Mouse (Mus musculus): Measurements from ENCODE around the gene Agtr1a. TPM values are rescaled to one million over a fixed set of nuclear protein-coding genes. Genes with fewer than 3 reads are reported as not detected.
A peak's percentile ranks its signal among the peaks of the same experiment; 100 is the strongest.

The Agtr1a gene
- total RNA-seq, 2 experiments from 2014 or later = 54.7 to 58.6 TPM

DNA sequence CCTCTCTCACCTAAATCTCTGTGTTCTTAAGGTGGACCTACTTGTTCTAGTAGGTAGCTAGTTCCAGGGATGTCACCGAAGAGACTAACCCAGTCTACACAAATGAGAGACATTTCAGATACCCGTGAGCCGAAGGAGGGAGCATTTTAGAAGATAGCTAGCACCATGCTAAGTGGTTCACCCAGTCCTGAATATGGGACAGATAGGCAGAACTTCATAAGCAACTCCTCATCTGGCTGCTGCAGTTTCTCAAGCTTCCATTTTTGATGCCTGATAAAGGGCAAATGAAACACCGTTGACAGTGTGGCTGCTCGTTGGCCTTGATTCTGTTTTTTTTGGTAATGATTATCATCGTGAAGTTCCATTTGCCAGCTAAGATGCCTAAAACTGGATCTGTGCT is 25.8 kb downstream of the Agtr1a start:
- no peak for DNase-seq

DNA sequence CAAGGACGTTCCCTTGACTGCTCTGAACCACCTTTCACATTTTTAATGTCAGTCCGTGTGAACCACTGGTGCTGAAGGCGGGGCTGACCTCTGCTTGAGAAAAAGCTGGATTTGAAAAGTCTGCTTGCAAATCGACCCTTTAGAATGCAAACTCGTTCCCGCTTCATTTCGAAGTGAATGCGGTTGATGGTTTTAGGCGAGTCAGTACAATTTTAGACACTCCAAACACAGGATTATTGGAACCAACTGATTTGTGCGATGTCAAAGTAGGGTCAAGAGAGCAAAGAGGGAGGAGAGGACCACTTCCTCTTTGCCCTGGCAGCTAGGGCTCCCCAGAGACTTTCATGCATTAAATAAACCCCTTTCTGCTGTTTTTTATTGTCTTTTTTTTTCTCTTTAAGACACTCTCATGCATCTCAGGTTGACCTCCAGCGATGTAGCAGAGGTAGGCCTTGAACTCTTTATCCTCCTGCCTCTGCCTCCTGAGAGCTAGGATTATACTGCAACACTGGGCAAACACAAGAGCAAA is 27.9 kb downstream of the Agtr1a start:
- DNase-seq = peak in 1 of 2 experiments; percentile 3

DNA sequence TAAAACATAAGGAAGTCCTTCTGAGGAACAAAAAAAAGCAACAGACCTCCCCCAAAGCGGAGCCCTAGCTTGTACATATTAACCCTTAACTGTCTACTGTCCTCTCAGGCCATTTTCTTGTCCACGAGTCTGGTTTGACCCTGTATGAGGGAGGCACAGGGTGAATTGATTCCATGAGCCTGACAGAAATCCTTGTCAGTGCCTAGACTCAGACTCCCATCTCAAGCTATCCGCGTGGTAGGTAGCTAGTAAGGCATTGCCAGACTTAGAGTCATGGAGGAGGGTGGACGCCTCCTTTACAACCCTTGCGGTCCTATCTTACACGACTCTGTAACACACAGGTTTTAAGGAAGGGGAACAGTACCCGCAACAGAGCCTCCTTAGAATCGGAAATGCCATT is 28.5 kb downstream of the Agtr1a start:
- DNase-seq = no peak

DNA sequence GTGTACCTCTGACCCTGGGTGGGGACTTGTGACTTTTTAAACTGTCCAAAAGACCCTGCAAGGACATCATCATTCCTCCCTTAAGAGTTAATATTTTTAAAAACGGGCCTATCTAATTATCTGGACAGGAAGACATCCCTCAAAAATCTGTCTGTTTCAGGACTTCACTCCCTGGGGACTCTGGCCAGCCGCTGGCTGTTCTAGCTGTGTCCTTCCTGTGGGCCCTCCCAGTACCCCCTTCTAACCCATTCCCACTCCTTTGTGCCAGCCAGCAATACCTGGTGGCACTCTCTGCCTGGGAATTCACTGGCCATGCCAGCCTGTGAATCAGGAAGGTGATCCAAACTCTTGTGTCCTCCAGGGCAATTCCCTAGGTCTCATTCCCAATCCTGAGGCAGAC is 29.1 kb downstream of the Agtr1a start:
- no peak for DNase-seq

DNA sequence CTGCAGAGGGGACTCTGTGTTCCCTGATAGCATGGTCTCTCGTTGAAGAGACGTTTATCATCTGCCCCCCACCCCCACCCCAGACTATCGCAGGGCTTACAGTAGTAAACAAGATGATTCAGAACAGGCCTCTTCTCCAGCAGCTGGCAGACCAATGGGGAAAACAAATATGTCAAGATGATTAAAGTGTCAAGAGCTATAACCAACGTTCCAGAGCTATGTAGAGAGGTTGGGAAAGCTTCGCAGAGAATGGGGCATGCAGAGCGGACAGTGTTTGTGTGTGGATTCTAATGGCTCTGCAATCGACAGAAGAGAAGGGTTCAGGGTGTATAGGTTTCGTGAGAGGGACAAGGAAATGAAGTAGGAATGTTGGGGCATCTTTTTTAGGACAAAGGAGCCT is 31.9 kb downstream of the Agtr1a start:
- no peak for DNase-seq

DNA sequence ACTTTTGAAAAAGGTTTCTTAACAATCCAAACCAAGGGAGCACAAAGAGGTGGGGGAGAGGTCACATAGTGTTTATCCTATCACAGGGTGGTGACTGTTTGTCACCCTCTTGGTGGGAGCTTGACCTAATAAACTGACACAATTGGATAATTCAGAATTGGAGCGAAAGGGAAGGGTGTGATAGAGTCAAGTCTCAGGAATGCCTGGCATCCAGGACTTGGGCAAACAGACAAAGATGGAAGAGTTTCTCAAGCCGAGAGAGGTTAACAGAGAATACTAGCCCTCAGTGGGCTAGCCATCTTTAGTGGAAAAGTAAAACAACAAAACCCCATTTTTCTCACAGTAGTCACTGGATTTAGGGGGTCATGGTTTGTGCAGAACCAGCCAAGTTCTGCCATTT is 32.5 kb downstream of the Agtr1a start:
- DNase-seq = no peak

DNA sequence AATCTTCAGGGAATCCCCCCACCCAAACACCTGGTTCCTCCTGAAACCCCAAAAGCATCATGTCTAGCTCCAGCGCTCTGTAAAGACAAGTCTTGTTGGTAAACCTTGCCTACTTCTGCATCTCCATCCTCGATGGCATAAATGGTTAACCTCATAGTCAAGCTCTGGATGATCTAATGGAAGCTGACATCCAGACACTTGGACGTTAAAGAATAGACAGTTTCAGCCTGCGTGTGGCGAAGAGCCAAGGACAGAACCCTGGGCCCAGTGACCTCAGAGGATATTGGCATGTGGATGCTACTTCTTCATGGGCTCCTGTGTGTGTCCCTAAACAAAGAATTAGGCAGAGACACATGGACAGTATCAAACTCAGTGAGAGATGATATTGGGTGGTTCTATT is 42.6 kb downstream of the Agtr1a start:
- DNase-seq = no peak

DNA sequence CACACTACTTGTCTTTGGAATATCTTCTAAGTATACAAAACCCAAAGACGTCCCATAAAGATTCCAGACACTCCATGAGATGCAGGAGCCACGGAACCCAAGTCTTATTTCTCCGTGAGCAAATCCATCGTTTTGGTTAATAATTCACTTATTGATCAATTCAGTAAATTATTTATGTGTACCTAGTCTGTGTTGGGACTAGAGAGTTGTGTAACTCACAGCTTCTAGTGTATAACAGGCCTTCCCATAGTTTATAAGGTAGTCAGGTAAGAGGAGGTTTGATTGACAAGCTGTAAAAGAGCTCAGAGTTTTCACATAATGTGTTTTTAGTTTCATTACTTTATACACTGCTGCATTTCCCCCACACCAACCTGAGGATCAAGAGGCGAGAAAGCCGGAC is 48.9 kb downstream of the Agtr1a start:
- DNase-seq = no peak

DNA sequence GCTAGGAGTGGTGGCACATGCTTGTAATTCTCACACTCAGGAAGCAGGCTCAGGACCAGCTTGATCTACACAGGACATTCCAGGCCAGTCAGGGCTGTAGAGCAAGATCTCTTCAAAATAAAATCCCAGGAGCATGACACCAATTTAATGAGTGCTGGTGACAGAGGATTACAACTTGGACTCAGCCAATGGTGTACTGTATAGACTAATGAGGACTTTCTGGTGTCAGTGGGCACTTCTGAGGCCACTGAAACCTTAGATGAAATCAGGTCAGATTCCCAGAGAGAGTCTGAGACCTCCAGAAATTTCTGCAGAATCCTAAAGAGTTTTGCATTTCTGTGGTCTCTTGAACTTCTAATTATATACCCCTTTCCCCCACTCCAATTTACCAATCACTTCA is 57.9 kb downstream of the Agtr1a start:
- no peak for DNase-seq

DNA sequence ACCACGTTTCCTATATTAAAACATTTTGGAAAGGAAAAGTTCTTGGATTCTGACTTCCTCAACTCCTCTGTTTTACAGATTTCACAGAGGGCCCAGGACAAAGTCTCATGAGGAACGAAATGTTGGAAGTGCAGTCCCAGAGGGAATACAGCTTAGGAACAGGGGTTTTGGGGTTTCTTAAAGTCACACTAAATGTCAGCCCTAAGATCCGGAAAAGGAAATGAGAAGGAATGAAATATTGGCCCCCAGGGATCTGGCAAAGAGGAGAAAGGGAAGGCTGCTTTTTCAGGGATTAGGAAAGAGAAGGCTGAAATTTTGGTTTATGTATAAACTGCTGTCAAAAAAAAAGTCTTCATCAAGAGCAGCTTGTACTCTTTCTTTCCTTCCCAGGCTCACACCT is 60.2 kb downstream of the Agtr1a start:
- peak; percentile 21 to 37 for DNase-seq

DNA sequence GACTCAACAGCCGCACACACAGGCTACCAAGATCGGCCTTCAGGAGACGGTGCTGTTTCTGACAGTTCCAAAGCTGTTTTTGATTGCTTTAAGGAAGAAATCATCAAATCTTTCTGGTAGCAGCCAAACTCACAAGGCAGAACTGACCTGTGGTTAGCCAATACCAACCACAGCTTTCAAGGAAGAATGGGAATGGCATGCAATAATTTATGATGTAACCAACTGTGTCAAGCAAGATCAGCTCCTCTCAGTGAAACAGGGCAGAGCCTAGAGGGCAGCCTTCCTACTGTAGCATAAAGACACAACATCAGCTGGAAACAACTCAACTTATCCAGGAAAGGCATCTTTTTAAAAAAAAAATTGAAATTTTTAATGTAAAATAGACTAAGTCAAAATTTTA is 62.6 kb downstream of the Agtr1a start:
- DNase-seq = no peak

DNA sequence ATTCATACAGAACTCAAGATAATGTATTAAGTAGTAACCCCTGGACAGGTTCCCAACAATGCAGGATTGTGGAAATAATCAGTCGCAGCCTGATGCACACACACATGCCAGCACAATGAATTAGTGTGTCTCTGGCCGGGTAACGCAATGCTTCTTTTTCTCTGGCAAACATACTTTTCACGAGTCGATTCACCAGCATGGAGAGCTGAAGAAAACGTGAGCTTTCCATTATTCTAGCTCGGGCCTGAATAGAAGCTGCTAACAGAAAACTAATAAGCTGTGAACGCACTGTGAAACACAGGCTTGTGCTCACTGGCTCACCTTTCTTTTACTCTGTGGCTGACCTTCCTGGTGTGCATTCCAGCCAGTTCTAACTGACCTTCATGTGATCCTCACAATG is 64.4 kb downstream of the Agtr1a start:
- DNase-seq = no peak

DNA sequence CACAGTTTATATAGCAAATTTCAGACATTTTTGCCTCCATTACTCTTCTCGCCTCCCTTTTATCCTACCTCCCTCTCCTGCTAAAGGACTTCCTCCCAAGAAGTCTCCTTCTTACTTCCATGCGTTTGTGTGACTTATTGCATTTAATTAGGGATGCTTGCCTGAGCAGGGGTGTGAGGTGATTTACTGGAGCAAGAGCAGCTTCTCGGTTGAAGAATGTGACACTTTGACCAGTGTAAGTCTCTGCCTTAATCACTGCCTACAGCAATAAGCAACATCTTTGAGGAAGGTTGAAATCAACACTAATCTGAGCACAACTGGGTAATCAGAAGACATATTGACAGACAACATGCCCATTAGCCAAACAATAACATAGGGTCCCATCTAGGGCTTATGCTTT is 67.6 kb downstream of the Agtr1a start:
- no peak for DNase-seq

DNA sequence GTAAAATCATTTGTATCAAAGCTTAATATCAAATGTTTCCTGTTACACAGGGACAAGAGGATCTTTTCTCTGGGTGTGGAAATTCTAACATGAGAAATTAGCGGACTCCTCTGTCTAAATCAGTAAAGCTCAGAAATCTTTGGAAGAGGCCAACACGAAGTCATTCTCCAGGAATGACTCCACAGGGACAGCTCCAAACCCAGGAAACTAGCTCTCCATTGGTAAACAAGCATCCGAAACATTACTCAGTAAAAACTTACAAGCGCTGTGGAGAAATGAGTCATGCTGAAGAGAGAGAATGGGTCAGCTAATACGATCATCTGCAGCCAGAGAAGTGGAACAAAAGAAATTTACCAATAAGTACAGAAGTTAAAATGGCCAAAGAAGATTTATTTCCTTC is 82.4 kb downstream of the Agtr1a start:
- peak; percentile 21 to 63 for DNase-seq

DNA sequence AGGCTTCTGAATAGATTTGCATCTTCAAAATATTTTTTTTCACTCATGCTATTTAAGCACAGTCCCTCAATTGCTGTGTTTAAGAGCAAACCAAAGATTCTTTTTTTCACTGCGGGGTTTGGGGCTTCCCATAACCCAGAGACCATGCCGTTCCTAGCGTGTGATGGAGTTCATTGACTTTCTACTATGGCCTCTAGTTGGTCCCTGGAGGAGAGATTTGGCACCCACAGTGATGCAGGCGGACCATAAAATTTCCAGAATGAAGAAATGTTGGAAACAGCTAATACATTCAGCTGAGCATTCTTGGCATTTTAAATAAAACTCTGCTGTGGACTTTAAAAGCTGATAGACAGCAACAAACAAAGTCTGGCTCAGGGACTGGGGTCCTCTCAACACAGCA is 90.8 kb downstream of the Agtr1a start:
- DNase-seq = peak; percentile 55 to 64

DNA sequence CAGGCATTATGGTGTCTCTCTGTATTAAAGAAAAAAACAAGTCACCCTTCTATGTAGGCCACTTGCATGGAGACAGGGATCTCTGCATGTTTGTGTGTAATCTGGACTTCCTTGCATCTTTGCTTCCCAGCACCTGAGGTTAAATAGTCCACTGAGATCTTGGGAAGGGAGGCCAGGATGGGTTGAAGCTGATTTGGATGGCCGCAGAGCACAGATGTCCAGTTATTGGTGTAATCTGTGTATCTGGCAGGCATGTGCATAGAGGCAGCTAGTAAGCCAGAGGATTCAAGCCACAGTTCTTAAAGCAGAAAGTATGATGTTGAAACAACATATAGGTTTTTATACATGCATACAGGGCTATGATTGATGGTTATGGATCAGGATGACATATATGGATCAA is 91.2 kb downstream of the Agtr1a start:
- peak in 1 of 2 experiments; percentile 3 for DNase-seq

Other genes starting within 250 kb of the Agtr1a start
- 1 to 10 TPM in 1 of 2 experiments, under 1 TPM in 1; 0.79 to 1.6 TPM for gene Mboat1, start 200.0 kb upstream of the Agtr1a start, total RNA-seq (2021)
- gene Uqcrfs1, start 208.9 kb downstream of the Agtr1a start, total RNA-seq (2021) = 1,000 to 10,000 TPM; 1,275 to 1,335 TPM